Mouse (Mus musculus): ENCODE measurements around the gene Plekhb1.

DNA sequence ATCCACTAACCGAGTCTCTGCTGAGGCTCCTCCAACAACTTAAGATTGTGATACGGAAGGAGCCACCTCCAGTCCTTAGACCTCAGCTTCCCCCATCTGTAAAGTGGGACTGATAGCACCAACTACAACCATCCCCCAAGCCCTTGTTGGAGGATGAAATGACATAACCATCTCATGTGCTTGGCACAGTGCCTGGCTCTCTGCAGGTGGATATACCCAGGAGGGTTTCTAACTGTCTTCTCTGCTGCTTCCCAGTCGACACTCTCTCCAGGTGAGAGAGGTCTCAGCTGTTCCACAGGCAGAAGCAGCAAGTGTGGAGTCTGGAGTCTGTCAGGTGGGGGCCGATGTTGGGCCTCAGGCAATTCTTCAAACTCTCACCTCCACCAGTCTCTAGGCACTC is 11.2 kb downstream of the Plekhb1 start:
- TF ChIP-seq CTCF (IDR thresholded peaks at IDR 0.05; ENCODE audit: low read depth): no peak
- TF ChIP-seq EP300 (IDR thresholded peaks at IDR 0.05; ENCODE audit: low read depth): no peak

Measured in heart, postnatal 0 days (tissue).